Mouse (Mus musculus) spleen, adult 12 weeks (tissue): Measurements from ENCODE around the gene Gm13277.
"Not testable (repeated sequence)": the region's sequence is repeated elsewhere in the genome, so short reads cannot be mapped to it uniquely, and the experiment has no call there.

Experiments
- DNase-seq: peaks from one replicate; pipeline ENCODE4 v3.0.0; 2022; ENCODE audit warnings: low spot score

Gene Gm13277

GRCm38 (mm10) chr4:88785409-88785808 is 3.0 kb upstream of the Gm13277 start, which contains the start of gene Gm13276:
Gm13276 (plus strand) TSS chr4:88785709.
- DNase-seq, result not testable (repeated sequence)

GRCm38 (mm10) chr4:88791250-88791649 is 2.8 kb downstream of the Gm13277 start, which contains the start of gene Gm13278:
Gm13278 (plus strand) TSS chr4:88791550.
- not testable (repeated sequence) for DNase-seq

- not testable (repeated sequence) for DNase-seq
Observed at GRCm38 (mm10) chr4:88793936-88794675, 5.7 kb downstream of the Gm13277 start, which contains the start of gene Gm13275. Gm13275 (plus strand) TSS chr4:88794487.

GRCm38 (mm10) chr4:88797097-88797496 is 8.7 kb downstream of the Gm13277 start, which contains the start of gene Gm13279:
Gm13279 (plus strand) TSS chr4:88797397.
- not testable (repeated sequence) for DNase-seq

GRCm38 (mm10) chr4:88799365-88799764 is 10.9 kb downstream of the Gm13277 start, which contains the start of gene Gm13285:
Gm13285 (plus strand) TSS chr4:88799665.
- not testable (repeated sequence) for DNase-seq

GRCm38 (mm10) chr4:88802954-88803353 is 14.5 kb downstream of the Gm13277 start, which contains the start of gene Gm13287:
Gm13287 (plus strand) TSS chr4:88803254.
- DNase-seq, result not testable (repeated sequence)

- not testable (repeated sequence) for DNase-seq
Observed at GRCm38 (mm10) chr4:88805231-88805630, 16.8 kb downstream of the Gm13277 start, which contains the start of gene Gm13288. Gm13288 (plus strand) TSS chr4:88805531.

GRCm38 (mm10) chr4:88805761-88806160 is 17.3 kb downstream of the Gm13277 start:
- DNase-seq, result not testable (repeated sequence)

- DNase-seq, result no peak
Observed at GRCm38 (mm10) chr4:88815928-88816327, 27.5 kb downstream of the Gm13277 start, which contains the start of gene Ifna7. Ifna7 (plus strand) TSS chr4:88816228.

GRCm38 (mm10) chr4:88819659-88820058 is 31.2 kb downstream of the Gm13277 start, which contains the start of gene Ifna11:
Ifna11 (plus strand) TSS chr4:88819959.
- DNase-seq, result no peak

GRCm38 (mm10) chr4:88822995-88823394 is 34.6 kb downstream of the Gm13277 start:
- DNase-seq, result no peak

- not testable (repeated sequence) for DNase-seq
Observed at GRCm38 (mm10) chr4:88827116-88827515, 38.7 kb downstream of the Gm13277 start, which contains the start of gene Ifna6. Ifna6 (plus strand) TSS chr4:88827416.

- DNase-seq, result no peak
Observed at GRCm38 (mm10) chr4:88830523-88830922, 42.1 kb downstream of the Gm13277 start.

- DNase-seq, result not testable (repeated sequence)
Observed at GRCm38 (mm10) chr4:88835225-88835624, 46.8 kb downstream of the Gm13277 start, which contains the start of gene Ifna5. Ifna5 (plus strand) TSS chr4:88835525.
